Mouse (Mus musculus): ENCODE results near the gene Ano6. TPM values are rescaled to one million over a fixed set of nuclear protein-coding genes. Genes with fewer than 3 reads are reported as not detected.
"Not testable (repeated sequence)": the region's sequence is repeated elsewhere in the genome, so short reads cannot be mapped to it uniquely, and the experiment has no call there.

Gene Ano6
- polyA plus RNA-seq, 2 experiments from 2014 or later = 34.8 to 54.6 TPM

GRCm38 (mm10) chr15:95798266-95798665 lies 7.6 kb downstream of the Ano6 start:
- no peak for ATAC-seq

GRCm38 (mm10) chr15:95799632-95800031 lies 9.0 kb downstream of the Ano6 start:
- no peak for ATAC-seq

GRCm38 (mm10) chr15:95800051-95800450 lies 9.4 kb downstream of the Ano6 start:
- ATAC-seq = no peak

GRCm38 (mm10) chr15:95801261-95801979 lies 10.8 kb downstream of the Ano6 start:
- no peak for ATAC-seq

- no peak for ATAC-seq
Measured at GRCm38 (mm10) chr15:95802140-95802539, 11.5 kb downstream of the Ano6 start.

- ATAC-seq = no peak
Measured at GRCm38 (mm10) chr15:95802762-95803161, 12.1 kb downstream of the Ano6 start.

- no peak for ATAC-seq
Measured at GRCm38 (mm10) chr15:95803484-95803883, 12.8 kb downstream of the Ano6 start.

- no peak for ATAC-seq
Measured at GRCm38 (mm10) chr15:95804255-95804654, 13.6 kb downstream of the Ano6 start.

- no peak for ATAC-seq
Measured at GRCm38 (mm10) chr15:95805022-95805471, 14.4 kb downstream of the Ano6 start.

- ATAC-seq = no peak
Measured at GRCm38 (mm10) chr15:95807908-95808307, 17.3 kb downstream of the Ano6 start.

GRCm38 (mm10) chr15:95810357-95810761 lies 19.7 kb downstream of the Ano6 start:
- ATAC-seq = no peak

- no peak for ATAC-seq
Measured at GRCm38 (mm10) chr15:95812821-95813571, 22.4 kb downstream of the Ano6 start.

- ATAC-seq = no peak
Measured at GRCm38 (mm10) chr15:95817501-95817900, 26.9 kb downstream of the Ano6 start.

- no peak for ATAC-seq
Measured at GRCm38 (mm10) chr15:95819249-95820035, 28.8 kb downstream of the Ano6 start.

- no peak for ATAC-seq
Measured at GRCm38 (mm10) chr15:95820142-95820541, 29.5 kb downstream of the Ano6 start.

- ATAC-seq = no peak
Measured at GRCm38 (mm10) chr15:95820678-95821077, 30.0 kb downstream of the Ano6 start.

GRCm38 (mm10) chr15:95822099-95822498 lies 31.5 kb downstream of the Ano6 start:
- ATAC-seq = no peak

GRCm38 (mm10) chr15:95823383-95824306 lies 33.0 kb downstream of the Ano6 start:
- no peak for ATAC-seq

- peak; percentile 89 for ATAC-seq
Measured at GRCm38 (mm10) chr15:95826516-95826915, 35.9 kb downstream of the Ano6 start.

GRCm38 (mm10) chr15:95827465-95827971 lies 36.9 kb downstream of the Ano6 start:
- ATAC-seq = no peak

- ATAC-seq = not testable (repeated sequence)
Measured at GRCm38 (mm10) chr15:95828018-95828646, 37.5 kb downstream of the Ano6 start.
